Mouse (Mus musculus) myocyte (in vitro differentiated cells): ENCODE measurements around the gene Nat10. TPM values are rescaled to one million over a fixed set of nuclear protein-coding genes. Genes with fewer than 3 reads are reported as not detected.
A peak's percentile ranks its signal among the peaks of the same experiment; 100 is the strongest.

ENCODE experiments used
- H3K27me3 ChIP-seq: one replicate; pipeline ENCODE4 v1.6.1; 2011; ENCODE audit not compliant: control insufficient read depth, insufficient read depth, insufficient read length
- H3K36me3 ChIP-seq: one replicate; pipeline ENCODE4 v1.6.1; 2011; ENCODE audit not compliant: control insufficient read depth, insufficient read depth
- H3K4me2 ChIP-seq: one replicate; pipeline ENCODE4 v1.6.1; 2011; ENCODE audit warnings: low read depth, control low read depth
- H3K4me3 ChIP-seq: one replicate; pipeline ENCODE4 v1.5.1; 2011; ENCODE audit warnings: mild to moderate bottlenecking, control low read depth, moderate library complexity
- H3K79me2 ChIP-seq: one replicate; pipeline ENCODE4 v1.6.1; 2011; ENCODE audit not compliant: control insufficient read depth, insufficient read depth
- H3ac ChIP-seq: one replicate; pipeline ENCODE4 v1.6.1; 2011; ENCODE audit not compliant: control insufficient read depth, insufficient read length
- CEBPB ChIP-seq: IDR thresholded peaks from 2 replicates; pipeline ENCODE4 v1.6.1; 2011; ENCODE audit warnings: mild to moderate bottlenecking, moderate library complexity; ENCODE audit not compliant: poor library complexity, insufficient read depth, severe bottlenecking
- E2F4 ChIP-seq: IDR thresholded peaks from one replicate; pipeline ENCODE4 v1.6.1; 2011; ENCODE audit warnings: mild to moderate bottlenecking, control low read depth, moderate library complexity; ENCODE audit not compliant: insufficient read depth
- MAX ChIP-seq: IDR thresholded peaks from one replicate; pipeline ENCODE4 v1.6.1; 2011; ENCODE audit warnings: low read depth, mild to moderate bottlenecking, control low read depth
- MYOD1 ChIP-seq, 3 experiments: IDR thresholded peaks; one replicate each; pipeline ENCODE4 v1.6.1; 2011; ENCODE audit warnings: control low read depth in 2 of 3, low read depth in 2 of 3, mild to moderate bottlenecking in 2 of 3, moderate library complexity in 1 of 3; ENCODE audit not compliant: insufficient read length in 2 of 3, control insufficient read depth in 1 of 3
- MYOG ChIP-seq, 3 experiments: IDR thresholded peaks; one replicate each; pipeline ENCODE4 v1.6.1; 2011; ENCODE audit warnings: control low read depth in 2 of 3, low read depth in 2 of 3, mild to moderate bottlenecking in 2 of 3; ENCODE audit not compliant: insufficient read length in 2 of 3, control insufficient read depth in 1 of 3, insufficient read depth in 1 of 3
- POLR2A ChIP-seq: IDR thresholded peaks from one replicate; pipeline ENCODE4 v1.6.1; 2011; ENCODE audit warnings: low read depth, mild to moderate bottlenecking, control low read depth, moderate library complexity; ENCODE audit not compliant: insufficient read length
- POLR2AphosphoS2 ChIP-seq: IDR thresholded peaks from one replicate; pipeline ENCODE4 v1.6.1; 2011; ENCODE audit warnings: low read depth, control low read depth; ENCODE audit not compliant: insufficient read length
- REST ChIP-seq: IDR thresholded peaks from one replicate; pipeline ENCODE4 v1.6.1; 2011; ENCODE audit warnings: mild to moderate bottlenecking, control low read depth, moderate library complexity; ENCODE audit not compliant: insufficient read depth, insufficient read length
- SRF ChIP-seq: IDR thresholded peaks from one replicate; pipeline ENCODE4 v1.6.1; 2011; ENCODE audit warnings: low read depth; ENCODE audit not compliant: control insufficient read depth, insufficient read length
- TCF12 ChIP-seq: IDR thresholded peaks from one replicate; pipeline ENCODE4 v1.6.1; 2011; ENCODE audit warnings: mild to moderate bottlenecking, control low read depth; ENCODE audit not compliant: poor library complexity, insufficient read depth, severe bottlenecking
- TCF3 ChIP-seq: IDR thresholded peaks from one replicate; pipeline ENCODE4 v1.6.1; 2011; ENCODE audit warnings: low read depth, control low read depth; ENCODE audit not compliant: insufficient read length
- USF1 ChIP-seq: IDR thresholded peaks from one replicate; pipeline ENCODE4 v1.6.1; 2011; ENCODE audit warnings: low read depth, mild to moderate bottlenecking, control low read depth, moderate library complexity
- polyA plus RNA-seq: library from polyadenylated mRNA; unstranded; fragments of >200 nt; fragmentation: generic; extraction: Trizol; gene quantifications from one replicate; pipeline ENCODE4 v1.2.1, GENCODE M21; 2012; ENCODE audit warnings: missing spikeins

The Nat10 gene
- polyA plus RNA-seq: 20.6 TPM

DNA sequence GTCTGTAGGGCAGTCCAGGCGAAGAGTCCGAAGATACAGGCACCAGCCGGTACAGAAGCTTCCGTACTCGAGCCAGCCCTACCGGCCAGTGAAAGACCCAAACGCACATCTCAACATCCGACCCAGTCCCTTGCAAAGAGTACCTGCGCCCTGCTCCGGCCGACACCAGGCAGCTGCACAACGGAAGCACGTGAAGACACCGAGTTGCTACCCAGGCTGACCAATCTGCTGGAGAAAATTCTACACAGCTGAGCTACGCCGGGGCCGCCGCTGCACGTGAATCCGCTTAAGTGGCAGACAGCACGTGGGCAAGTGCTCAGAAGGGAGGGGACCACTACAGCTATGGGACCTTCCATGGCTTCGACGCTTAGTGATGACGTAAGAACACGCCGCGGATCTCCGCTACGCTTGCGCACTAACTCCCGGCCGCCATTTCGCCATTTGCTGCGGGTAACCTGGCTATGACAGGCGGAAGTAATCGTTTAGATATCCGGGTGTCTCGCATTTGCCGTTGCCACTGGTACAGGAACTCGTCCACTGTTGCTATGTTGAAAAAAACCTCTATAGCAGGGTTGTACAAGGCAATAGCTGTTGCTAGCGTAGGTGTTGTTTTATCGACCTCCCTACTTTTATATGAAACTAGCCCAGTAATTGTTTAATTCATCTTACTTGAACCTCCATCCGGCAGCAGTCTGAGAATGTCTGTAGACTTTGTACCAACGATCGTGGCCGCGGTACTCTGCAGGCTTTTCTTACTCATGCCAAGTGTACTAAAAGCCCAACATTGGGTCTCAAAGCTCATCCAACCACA lies at the start of gene Nat10:
TSS of gene Nat10 (minus strand) at position 365 of the 811 bp plus-strand sequence.
- peak within 1 kb of the TSS; percentile 8 for H3ac ChIP-seq
- H3K4me3 ChIP-seq: peak within 1 kb of the TSS; percentile 86
- no peaks in the 10 kb centered on the region for H3K27me3 ChIP-seq
- H3K36me3 ChIP-seq: peaks cover 16% of the 10 kb centered on the region
- peak within 1 kb of the TSS; percentile 90 for H3K4me2 ChIP-seq
- TF ChIP-seq USF1 (peak; percentile 84), POLR2A (peak; percentile 77), SRF (peak; percentile 83), E2F4 (no peak), MAX (peak; percentile 95), CEBPB (0 out of 2 replicates have a peak, but pooled peaks have one; percentile 53), MYOD1 (IDR thresholded peaks at IDR 0.05; ENCODE audit: control insufficient read depth in 1 of 3, insufficient read length in 2 of 3, low read depth in 2 of 3) (peak in 1 of 3 experiments; percentile 24), TCF12 (no peak), POLR2AphosphoS2 (peak; percentile 100), TCF3 (no peak), REST (no peak), MYOG (IDR thresholded peaks at IDR 0.05; ENCODE audit: control insufficient read depth in 1 of 3, insufficient read depth in 1 of 3, insufficient read length in 2 of 3, low read depth in 2 of 3) (peak in 1 of 3 experiments; percentile 40)
- H3K79me2 ChIP-seq: peaks cover 16% of the 10 kb centered on the region

GRCm38 (mm10) chr2:103810412-103810811 lies 49.3 kb upstream of the Nat10 start:
- TF ChIP-seq POLR2AphosphoS2: no peak
- no peak for TF ChIP-seq MAX
- no peak for TF ChIP-seq CEBPB
- no peak for TF ChIP-seq TCF3
- TF ChIP-seq MYOG (IDR thresholded peaks at IDR 0.05; ENCODE audit: control insufficient read depth in 1 of 3, insufficient read depth in 1 of 3, insufficient read length in 2 of 3, low read depth in 2 of 3): no peak
- TF ChIP-seq POLR2A: no peak
- no peak for TF ChIP-seq USF1
- TF ChIP-seq REST: no peak
- no peak for TF ChIP-seq E2F4
- TF ChIP-seq SRF: no peak
- no peak for TF ChIP-seq TCF12
- no peak for TF ChIP-seq MYOD1 (IDR thresholded peaks at IDR 0.05; ENCODE audit: control insufficient read depth in 1 of 3, insufficient read length in 2 of 3, low read depth in 2 of 3)
- no peaks in the 10 kb centered on the region for H3K79me2 ChIP-seq
- no peak overlapping the region for H3K4me2 ChIP-seq
- no peaks in the 10 kb centered on the region for H3K27me3 ChIP-seq
- no peak overlapping the region for H3K4me3 ChIP-seq
- H3K36me3 ChIP-seq: no peaks in the 10 kb centered on the region
- no peak overlapping the region for H3ac ChIP-seq

DNA sequence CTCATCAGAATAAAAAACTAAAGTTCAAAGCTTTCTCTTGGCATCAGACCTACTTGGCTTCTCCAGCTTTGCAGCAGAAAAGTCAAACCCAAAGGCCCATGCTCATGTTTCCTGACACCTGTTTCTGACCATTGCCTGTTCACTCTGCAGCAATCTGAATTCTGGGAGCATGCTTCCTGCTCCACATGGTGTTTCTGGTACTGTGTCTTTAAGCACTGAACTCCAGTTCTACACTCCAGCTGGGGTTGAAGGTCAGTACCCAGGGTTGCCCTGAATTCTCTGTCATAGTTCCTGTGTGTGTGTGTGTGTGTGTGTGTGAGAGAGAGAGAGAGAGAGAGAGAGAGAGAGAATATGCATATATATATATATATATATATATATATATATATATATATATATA lies 47.4 kb upstream of the Nat10 start:
- no peaks in the 10 kb centered on the region for H3K79me2 ChIP-seq

GRCm38 (mm10) chr2:103803770-103804530 lies 42.9 kb upstream of the Nat10 start:
- no peaks in the 10 kb centered on the region for H3K27me3 ChIP-seq
- TF ChIP-seq MYOD1 (IDR thresholded peaks at IDR 0.05; ENCODE audit: control insufficient read depth in 1 of 3, insufficient read length in 2 of 3, low read depth in 2 of 3): no peak
- no peak for TF ChIP-seq MYOG (IDR thresholded peaks at IDR 0.05; ENCODE audit: control insufficient read depth in 1 of 3, insufficient read depth in 1 of 3, insufficient read length in 2 of 3, low read depth in 2 of 3)
- no peak overlapping the region for H3K4me2 ChIP-seq
- no peaks in the 10 kb centered on the region for H3K36me3 ChIP-seq
- no peaks in the 10 kb centered on the region for H3K79me2 ChIP-seq
- no peak overlapping the region for H3ac ChIP-seq
- H3K4me3 ChIP-seq: no peak overlapping the region

More for the DNA sequence above, 47.4 kb upstream of the Nat10 start:
- H3K36me3 ChIP-seq: no peaks in the 10 kb centered on the region
- TF ChIP-seq POLR2A (no peak), MYOD1 (IDR thresholded peaks at IDR 0.05; ENCODE audit: control insufficient read depth in 1 of 3, insufficient read length in 2 of 3, low read depth in 2 of 3) (peak in 1 of 3 experiments; percentile 39)
- H3K27me3 ChIP-seq: no peaks in the 10 kb centered on the region
- H3ac ChIP-seq: no peak overlapping the region
- H3K4me3 ChIP-seq: no peak overlapping the region
- H3K4me2 ChIP-seq: no peak overlapping the region

GRCm38 (mm10) chr2:103802422-103802821 lies 41.4 kb upstream of the Nat10 start:
- no peak for TF ChIP-seq E2F4
- TF ChIP-seq CEBPB: no peak
- no peak for TF ChIP-seq SRF
- H3K79me2 ChIP-seq: no peaks in the 10 kb centered on the region
- H3K4me3 ChIP-seq: no peak overlapping the region
- no peak overlapping the region for H3K4me2 ChIP-seq
- no peak overlapping the region for H3ac ChIP-seq
- no peaks in the 10 kb centered on the region for H3K27me3 ChIP-seq
- no peaks in the 10 kb centered on the region for H3K36me3 ChIP-seq
